Mouse (Mus musculus) mesoderm, embryonic 11.5 days (tissue): ENCODE data around the gene Evi2b.

Experiments used
- DNase-seq: peaks from one replicate; pipeline ENCODE4 v3.0.0-alpha.2; 2012; ENCODE audit warnings: low read depth, low spot score

Gene Evi2b

GRCm38 (mm10) chr11:79521930-79522329 is 1.6 kb downstream of the Evi2b start:
- no peak for DNase-seq

DNA sequence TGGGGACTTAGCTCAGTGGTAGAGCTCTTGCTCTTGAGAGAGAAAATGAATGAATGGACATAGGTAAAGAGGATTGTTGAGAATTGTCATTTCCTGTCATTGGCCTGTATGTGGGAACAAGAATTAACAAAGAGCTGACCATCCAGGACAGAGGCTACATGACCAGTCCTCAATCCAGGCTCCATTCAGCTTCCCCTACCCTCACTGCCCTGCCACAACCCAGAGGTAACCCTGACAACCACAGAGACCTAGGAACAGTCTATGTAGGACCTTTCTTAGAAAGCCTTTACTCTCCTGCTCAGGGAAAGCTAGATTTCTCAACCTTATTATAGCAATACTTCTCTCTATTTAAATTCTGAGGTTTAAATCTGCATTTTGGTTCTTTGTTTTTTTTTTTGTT is 2.8 kb downstream of the Evi2b start:
- no peak for DNase-seq

DNA sequence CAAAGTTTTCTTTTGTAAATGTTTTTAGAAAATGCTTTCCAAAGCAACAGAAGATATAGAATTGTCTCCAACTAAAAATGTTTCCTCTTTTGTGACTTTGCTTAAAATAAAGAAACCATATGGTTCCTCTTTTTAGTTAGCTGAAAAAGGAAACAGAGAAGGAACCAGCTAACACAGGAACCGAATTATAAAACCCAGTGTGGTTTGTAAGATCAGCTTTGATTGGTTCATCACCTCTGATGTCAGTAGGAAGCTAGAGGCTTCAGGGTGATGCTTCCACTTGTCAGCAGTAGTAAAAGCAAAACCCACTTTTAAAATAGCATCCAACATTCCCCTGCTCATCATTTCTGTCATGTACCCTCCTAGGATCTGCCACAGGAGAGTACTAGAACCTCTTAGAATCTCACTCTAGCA is 3.7 kb downstream of the Evi2b start:
- no peak for DNase-seq

DNA sequence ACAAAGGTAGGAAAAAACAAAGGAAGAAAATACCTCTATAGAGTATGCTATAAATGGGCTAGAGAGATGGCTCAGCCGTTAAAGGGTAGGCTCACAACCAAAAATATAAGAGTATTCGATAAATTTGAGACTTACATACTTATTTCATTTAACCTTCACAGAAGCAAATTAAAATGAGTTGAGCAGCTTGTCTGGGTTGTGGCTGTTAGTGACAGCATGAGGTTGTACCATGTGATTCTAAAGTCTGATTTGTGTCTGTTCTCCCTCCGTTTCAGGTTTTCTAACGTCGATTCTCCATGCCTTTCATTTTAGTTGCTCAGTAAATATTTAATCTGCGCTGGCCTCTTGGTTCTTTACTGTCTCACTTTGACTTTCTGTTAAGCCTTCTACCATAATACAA is 4.3 kb downstream of the Evi2b start:
- no peak for DNase-seq

DNA sequence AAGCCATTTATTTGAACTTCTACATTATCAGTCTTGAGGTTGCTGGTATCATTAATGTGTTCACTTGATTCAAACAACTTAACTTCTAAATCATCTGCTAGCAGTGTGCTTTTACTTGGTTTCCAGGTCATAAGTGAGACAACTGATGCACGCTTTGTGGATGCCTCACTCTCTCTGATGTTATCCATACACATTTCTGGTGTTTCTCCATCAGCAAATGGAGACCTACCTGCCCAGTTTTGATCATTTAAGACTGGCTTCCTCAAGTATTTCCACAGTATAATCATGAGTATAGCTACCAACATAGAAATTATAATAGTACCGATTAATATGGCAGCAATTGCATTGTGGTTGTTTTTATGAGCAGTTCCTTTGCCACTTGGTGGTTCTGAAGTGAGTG is 7.8 kb downstream of the Evi2b start:
- DNase-seq = no peak

GRCm38 (mm10) chr11:79515331-79515730 is 8.2 kb downstream of the Evi2b start:
- DNase-seq = no peak

DNA sequence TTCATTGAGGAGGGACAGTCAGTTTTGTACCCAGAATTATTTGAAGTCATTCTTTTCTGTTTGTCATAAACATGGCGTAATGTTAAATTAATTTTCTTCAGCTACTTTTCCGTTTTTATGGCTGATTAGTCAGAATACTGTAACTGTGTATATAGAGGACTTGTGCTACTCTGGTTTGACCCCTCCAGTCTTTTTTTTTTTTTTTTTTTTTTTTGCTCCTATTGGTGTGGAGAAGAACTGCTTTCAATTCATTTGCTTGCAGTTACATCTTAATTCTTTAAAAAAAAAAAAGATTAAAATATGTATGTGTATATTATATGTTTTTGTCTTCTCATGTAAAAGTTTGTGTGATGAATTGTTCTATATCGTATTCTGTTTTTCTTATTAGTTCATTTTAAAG is 11.6 kb downstream of the Evi2b start:
- DNase-seq = no peak

DNA sequence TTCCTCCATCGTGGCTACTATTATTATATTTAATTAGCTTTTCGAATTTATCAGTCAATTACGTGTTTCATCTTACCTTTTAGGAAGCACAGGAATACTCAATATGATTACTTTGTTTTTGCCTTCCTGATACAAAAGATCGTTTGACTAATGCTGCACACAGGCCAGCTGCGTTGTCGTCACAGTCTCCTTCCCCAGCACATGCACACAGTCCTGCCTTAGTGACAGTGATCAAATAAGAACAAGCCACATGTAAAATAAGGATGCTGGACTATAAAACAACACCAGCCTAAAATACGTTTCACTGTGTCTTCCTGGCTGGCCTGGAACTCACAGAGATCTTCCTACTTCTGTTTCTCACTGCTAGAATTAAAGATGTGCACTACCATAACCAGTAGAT is 19.1 kb downstream of the Evi2b start:
- DNase-seq = no peak

DNA sequence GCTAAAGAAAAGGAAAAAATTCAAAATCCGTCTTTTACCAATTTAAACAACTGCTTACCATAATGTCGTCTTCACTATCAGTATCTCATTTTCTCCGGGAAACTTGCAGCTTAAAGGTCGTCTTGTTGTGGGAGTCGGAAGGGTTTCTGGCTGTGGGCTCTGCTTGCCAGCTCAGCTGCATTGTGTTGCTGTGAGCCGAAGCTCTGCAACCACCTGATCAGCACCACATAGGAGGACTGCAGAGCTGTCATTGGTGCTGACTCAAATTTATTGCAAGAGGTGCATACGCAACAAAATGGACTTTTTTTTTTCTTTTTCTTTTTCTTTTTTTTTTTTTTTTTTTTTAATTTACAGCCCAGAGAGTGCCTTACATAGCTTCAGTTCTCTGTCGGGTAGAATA is 19.7 kb downstream of the Evi2b start, which contains the start of gene Omg:
Gene Omg, minus strand, starts transcription at position 240 of the 400 bp plus-strand sequence.
- no peak for DNase-seq

- DNase-seq = no peak
Measured at GRCm38 (mm10) chr11:79502917-79503316, 20.6 kb downstream of the Evi2b start.

GRCm38 (mm10) chr11:79494976-79495800 is 28.4 kb downstream of the Evi2b start:
- no peak for DNase-seq

GRCm38 (mm10) chr11:79484721-79485120 is 38.8 kb downstream of the Evi2b start:
- no peak for DNase-seq

- no peak for DNase-seq
Measured at GRCm38 (mm10) chr11:79483876-79484528, 39.6 kb downstream of the Evi2b start.

DNA sequence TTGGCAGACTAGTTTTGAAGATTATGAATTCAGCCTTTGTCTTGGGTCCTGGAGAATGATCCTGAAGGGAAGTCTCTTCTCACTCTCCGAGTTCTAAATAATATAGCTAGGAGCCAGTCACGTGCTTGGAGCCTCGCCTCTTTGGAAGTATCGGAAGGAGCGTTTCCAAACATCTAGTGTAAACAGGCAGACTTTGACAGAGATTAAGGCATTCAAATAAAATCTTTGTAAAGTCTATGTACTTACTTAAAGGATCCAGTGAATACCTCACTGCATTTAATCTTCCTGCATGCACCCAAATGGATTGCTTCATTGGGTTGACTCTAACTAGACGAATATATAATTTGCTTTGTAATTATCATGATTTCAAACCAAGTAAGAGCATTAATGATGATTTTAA is 40.2 kb downstream of the Evi2b start:
- no peak for DNase-seq

DNA sequence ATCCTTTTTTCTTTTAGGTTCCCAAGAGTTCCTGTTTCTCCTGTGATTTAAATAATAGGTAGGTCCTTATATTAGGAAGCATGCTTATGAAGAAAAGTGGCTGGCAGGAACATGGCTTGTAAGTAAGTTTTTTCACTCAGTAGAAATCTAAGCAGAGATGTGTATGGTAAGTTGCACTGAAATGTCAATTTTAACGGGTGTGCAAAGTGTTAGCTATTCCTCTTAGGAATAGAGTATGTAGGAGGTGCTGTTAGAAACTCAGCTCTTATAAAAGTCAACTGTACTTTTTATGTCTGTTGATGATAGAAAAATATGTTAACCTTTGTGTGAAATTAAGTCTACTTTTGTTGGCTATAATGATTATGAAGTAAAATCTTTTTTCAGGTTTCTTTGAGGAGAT is 55.5 kb downstream of the Evi2b start:
- DNase-seq = no peak
